Mouse (Mus musculus) olfactory bulb, adult 2 months (tissue): ENCODE results near the gene Hist2h2ab. TPM values are rescaled to one million over a fixed set of nuclear protein-coding genes. Genes with fewer than 3 reads are reported as not detected.

Experiments
- H3K27ac ChIP-seq: fragments of 200-500 bp; 2 replicates; pipeline ENCODE4 v1.5.1; 2012; ENCODE audit warnings: low read depth, low read length; ENCODE audit not compliant: insufficient read depth
- H3K4me1 ChIP-seq: fragments of 200-500 bp; 2 replicates; pipeline ENCODE4 v1.6.1; 2012; ENCODE audit warnings: low read length; ENCODE audit not compliant: control insufficient read depth, insufficient read depth
- H3K4me3 ChIP-seq: fragments of 200-500 bp; 2 replicates; pipeline ENCODE4 v1.5.1; 2012; ENCODE audit warnings: mild to moderate bottlenecking, low read depth, low read length, moderate library complexity; ENCODE audit not compliant: insufficient read depth
- CTCF ChIP-seq: fragments of 200-500 bp; IDR thresholded peaks from 2 replicates; pipeline ENCODE4 v1.5.1; 2012; ENCODE audit warnings: low read depth, mild to moderate bottlenecking, low read length, moderate library complexity; ENCODE audit not compliant: insufficient read depth
- POLR2A ChIP-seq: fragments of 200-500 bp; IDR thresholded peaks from 2 replicates; pipeline ENCODE4 v1.6.1; 2012; ENCODE audit warnings: mild to moderate bottlenecking, low read depth, low read length, moderate library complexity; ENCODE audit not compliant: insufficient read depth
- WGBS: fragments of 180-500 bp; shearing (Covaris S2); methylation state at CpG from one replicate; pipeline ENCODE4 v1.1.7; 2018; 5-methylcytosine and 5-hydroxymethylcytosine counted together
- polyA plus RNA-seq: library from polyadenylated mRNA; stranded (reverse); fragments of >200 nt; gene quantifications from 2 replicates; pipeline ENCODE4 v1.2.4, GENCODE M21; 2012; ENCODE audit warnings: low replicate concordance; ENCODE audit not compliant: missing spikeins, insufficient read depth, insufficient read length

The Hist2h2ab gene
- polyA plus RNA-seq, 1 experiment = not detected

GRCm38 (mm10) chr3:96248141-96249033, 28.7 kb downstream of the Hist2h2ab start:
- WGBS = 57% methylated on average over 6 of the region's 6 CpGs
- Histone ChIP-seq H3K4me3 (no peak overlapping the region), H3K27ac (no peak overlapping the region), H3K4me1 (peaks cover 2% of the 10 kb centered on the region; the same call in 1 of the 2 replicates)
- no peak for TF ChIP-seq POLR2A
- TF ChIP-seq CTCF = no peak

- TF ChIP-seq CTCF = no peak
- TF ChIP-seq POLR2A = no peak
- Histone ChIP-seq H3K4me3 (no peak overlapping the region), H3K27ac (no peak overlapping the region), H3K4me1 (peaks cover 2% of the 10 kb centered on the region; the same call in 1 of the 2 replicates)
- 55% methylated on average over 4 of the region's 4 CpGs for WGBS
These were observed 29.3 kb downstream of the Hist2h2ab start for GRCm38 (mm10) chr3:96249034-96249345.

GRCm38 (mm10) chr3:96250890-96251289, 31.2 kb downstream of the Hist2h2ab start:
- TF ChIP-seq CTCF = no peak
- TF ChIP-seq POLR2A = no peak
- 77% methylated on average over 3 of the region's 3 CpGs for WGBS

GRCm38 (mm10) chr3:96251787-96252186, 32.1 kb downstream of the Hist2h2ab start:
- H3K4me3 ChIP-seq = no peak overlapping the region
- no peaks in the 10 kb centered on the region for H3K4me1 ChIP-seq
- TF ChIP-seq POLR2A (no peak), CTCF (no peak)
- H3K27ac ChIP-seq = no peak overlapping the region
- 93% methylated on average over 3 of the region's 3 CpGs for WGBS

More at GRCm38 (mm10) chr3:96250890-96251289, 31.2 kb downstream of the Hist2h2ab start:
- H3K4me3 ChIP-seq = no peak overlapping the region
- H3K4me1 ChIP-seq = no peaks in the 10 kb centered on the region
- no peak overlapping the region for H3K27ac ChIP-seq

GRCm38 (mm10) chr3:96254683-96255355, 35.2 kb downstream of the Hist2h2ab start:
- Histone ChIP-seq H3K4me1 (peaks cover 2% of the 10 kb centered on the region; the same call in 1 of the 2 replicates), H3K27ac (no peak overlapping the region), H3K4me3 (no peak overlapping the region)
- 60% methylated on average over 10 of the region's 10 CpGs for WGBS
- no peak for TF ChIP-seq POLR2A
- TF ChIP-seq CTCF = no peak

- Histone ChIP-seq H3K4me1 (peaks cover 2% of the 10 kb centered on the region; the same call in 1 of the 2 replicates), H3K27ac (no peak overlapping the region), H3K4me3 (no peak overlapping the region)
- TF ChIP-seq POLR2A (no peak), CTCF (no peak)
- 88% methylated on average over 5 of the region's 5 CpGs for WGBS
These were observed 36.4 kb downstream of the Hist2h2ab start for GRCm38 (mm10) chr3:96255926-96256593.

GRCm38 (mm10) chr3:96257190-96257589, 37.5 kb downstream of the Hist2h2ab start:
- 90% methylated on average over 3 of the region's 3 CpGs for WGBS
- TF ChIP-seq CTCF (no peak), POLR2A (no peak)
- Histone ChIP-seq H3K4me3 (no peak overlapping the region), H3K27ac (no peak overlapping the region), H3K4me1 (peaks cover 4% of the 10 kb centered on the region; the same call in 1 of the 2 replicates)

GRCm38 (mm10) chr3:96260220-96260619, 40.6 kb downstream of the Hist2h2ab start:
- Histone ChIP-seq H3K4me3 (no peak overlapping the region), H3K4me1 (peaks cover 7% of the 10 kb centered on the region), H3K27ac (no peak overlapping the region)
- 88% methylated on average over 5 of the region's 5 CpGs for WGBS
- TF ChIP-seq POLR2A (no peak), CTCF (no peak)
